Mouse (Mus musculus): ENCODE results near the gene Slc12a8.

GRCm38 (mm10) chr16:33675151-33675847 is 158.2 kb downstream of the Slc12a8 start:
- TF ChIP-seq CTCF (conservative IDR thresholded peaks at IDR 0.05 in 1 of 2, IDR thresholded peaks at IDR 0.05 in 1 of 2; ENCODE audit: low read depth in 2 of 2, low read length in 2 of 2) (no peak), POLR2AphosphoS2 (IDR thresholded peaks at IDR 0.05; ENCODE audit: low read depth, low read length) (no peak), POLR2A (IDR thresholded peaks at IDR 0.05; ENCODE audit: low read depth, low read length) (no peak)
